Mouse (Mus musculus): ENCODE data around the gene Ube2q2.
A peak's percentile ranks its signal among the peaks of the same experiment; 100 is the strongest.
"Not testable (repeated sequence)": the region's sequence is repeated elsewhere in the genome, so short reads cannot be mapped to it uniquely, and the experiment has no call there.

Gene Ube2q2

GRCm38 (mm10) chr9:55148854-55149498 is at the start of gene Ube2q2:
Gene Ube2q2 (plus strand): TSS chr9:55148854.
- no peak for DNase-seq (ENCODE audit: low read depth)

GRCm38 (mm10) chr9:55101117-55101516 is 47.5 kb upstream of the Ube2q2 start:
- no peak for DNase-seq (ENCODE audit: low read depth)

DNA sequence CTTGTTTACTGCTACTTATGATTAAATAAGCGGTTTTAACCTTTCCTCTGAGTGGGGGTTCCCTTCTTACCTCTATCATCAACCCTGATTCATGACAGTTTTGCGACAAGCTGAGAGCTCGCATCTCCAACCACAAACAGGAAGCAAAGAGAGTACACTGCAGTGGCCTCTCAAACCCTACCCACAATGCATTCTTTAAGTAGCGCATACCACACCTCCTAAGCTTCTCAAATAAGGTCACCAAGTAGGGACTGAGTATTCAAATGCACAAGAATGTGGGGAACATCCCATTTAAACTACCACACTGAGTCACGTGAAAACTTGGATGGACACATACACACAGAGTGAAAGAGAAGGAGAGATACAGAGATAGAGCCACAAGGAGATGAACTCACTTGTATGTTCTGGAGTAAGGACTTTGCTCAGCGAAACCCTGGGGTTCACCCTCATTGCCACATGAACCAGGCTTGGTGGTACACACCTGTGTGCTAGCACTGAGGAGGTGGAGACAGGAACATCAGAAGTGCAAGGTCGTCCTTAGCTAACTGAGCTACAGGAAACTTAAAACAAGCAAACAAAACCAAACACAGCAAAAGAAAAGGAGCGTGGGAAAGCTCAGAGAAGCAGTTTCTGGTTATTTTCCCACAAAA is 46.3 kb upstream of the Ube2q2 start:
- DNase-seq (ENCODE audit: low read depth), result no peak

- no peak for DNase-seq (ENCODE audit: low read depth)
Measured at GRCm38 (mm10) chr9:55102931-55103630, 45.6 kb upstream of the Ube2q2 start.

DNA sequence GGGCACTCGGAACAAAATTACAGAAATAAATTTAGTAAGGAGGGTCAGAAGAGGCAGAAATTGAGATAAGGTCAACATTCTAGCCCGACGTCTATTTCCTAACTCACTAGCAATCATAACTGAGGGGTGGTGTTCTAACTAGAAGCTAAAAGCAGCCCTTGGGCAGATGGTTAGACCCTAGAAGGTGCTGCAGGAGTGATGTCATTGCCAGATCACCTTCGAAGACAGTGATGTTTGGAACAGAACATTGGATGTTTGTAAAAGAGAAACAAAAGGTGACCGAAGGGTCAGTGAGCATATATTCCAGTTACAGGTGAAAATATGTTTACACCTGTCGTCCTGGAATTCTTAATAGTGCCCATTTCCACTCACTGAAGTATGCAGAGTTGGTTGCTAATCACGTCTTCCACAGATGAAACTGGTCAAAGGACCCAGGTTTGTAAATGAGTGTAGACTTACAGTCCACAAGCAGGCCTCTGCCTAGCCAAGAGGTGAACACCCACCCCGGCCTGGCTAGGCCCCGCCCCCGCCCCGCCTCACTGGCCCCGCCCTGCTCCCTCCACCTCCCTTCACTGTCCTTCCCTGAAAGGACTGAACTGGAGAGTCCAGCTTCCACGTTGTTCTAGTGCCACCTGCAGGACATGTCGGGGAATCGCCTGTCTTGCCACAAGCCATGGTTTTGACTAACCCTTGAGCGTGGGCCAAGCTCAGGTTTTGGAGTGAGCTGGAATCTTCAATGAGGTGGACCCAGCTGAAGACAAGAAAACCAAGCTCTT is 38.4 kb upstream of the Ube2q2 start:
- peak; percentile 79 for DNase-seq (ENCODE audit: low read depth)

DNA sequence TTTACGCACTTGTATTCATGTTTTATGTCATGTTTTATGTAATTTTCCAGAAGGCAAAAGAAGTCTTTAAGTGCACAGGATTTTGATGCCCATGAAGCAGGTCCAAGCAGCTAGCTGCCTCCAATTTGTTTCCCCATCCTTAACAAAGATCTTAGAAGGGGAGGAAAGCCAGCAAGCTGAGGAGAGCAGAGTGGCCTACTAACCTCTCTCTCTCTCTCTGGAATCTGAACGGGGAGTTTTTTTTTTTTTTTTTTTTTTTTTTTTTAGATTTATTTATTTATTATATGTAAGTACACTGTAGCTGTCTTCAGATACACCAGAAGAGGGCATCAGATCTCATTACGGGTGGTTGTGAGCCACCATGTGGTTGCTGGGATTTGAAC is 37.8 kb upstream of the Ube2q2 start:
- not testable (repeated sequence) for DNase-seq (ENCODE audit: low read depth)

DNA sequence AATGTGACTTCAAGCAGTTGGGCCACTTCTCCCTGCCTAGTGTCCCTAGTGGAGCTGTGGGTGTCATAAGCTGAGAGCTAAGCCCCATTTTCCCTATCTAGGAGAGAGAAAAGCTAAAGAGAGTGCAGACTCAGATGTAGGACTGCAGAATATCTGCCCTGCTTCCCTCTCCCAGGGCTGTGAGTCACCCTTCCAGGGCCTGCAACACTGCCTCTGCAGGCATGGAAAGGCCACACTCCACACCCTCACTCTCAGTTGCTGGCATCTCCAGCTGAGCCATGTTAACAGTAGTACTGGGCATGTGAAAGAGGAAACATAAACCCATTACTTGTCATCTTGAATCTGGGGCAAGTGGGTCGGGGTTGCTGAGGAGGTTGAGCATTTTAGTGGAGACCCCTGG is 33.9 kb upstream of the Ube2q2 start:
- DNase-seq (ENCODE audit: low read depth), result no peak

DNA sequence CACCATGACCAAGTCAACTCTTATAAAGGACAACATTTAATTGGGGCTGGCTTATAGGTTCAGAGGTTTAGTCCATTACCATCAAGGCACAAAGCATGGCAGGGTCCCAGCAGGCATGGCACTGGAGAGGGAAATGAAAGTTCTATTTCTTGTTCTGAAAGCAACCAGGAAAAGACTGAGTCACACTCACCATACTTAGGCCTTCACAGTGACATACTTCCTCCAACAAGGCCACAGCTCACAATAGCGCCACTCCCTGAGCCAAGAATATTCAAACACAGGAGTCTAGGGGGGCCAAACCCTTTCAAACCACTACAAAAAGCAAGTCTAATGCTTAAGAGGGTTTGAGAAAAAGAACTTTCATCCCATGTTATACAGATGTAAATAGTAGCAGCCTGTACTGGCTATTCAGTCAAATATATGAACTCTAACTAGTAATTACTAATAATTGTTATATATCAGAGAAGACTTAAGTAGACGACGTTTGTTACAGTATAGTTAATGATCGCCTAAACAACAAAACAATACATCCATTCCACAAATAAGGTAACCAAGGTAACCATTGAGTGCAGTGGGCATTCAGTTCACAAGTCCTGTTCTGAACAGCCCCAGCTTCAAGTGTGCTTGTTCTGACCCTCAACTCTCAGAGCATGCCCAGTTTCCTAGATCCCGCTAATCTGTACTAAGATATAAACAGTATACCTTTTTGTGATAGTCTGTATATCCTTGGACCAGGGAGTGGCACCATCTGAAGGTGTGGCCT is 31.2 kb upstream of the Ube2q2 start:
- no peak for DNase-seq (ENCODE audit: low read depth)

DNA sequence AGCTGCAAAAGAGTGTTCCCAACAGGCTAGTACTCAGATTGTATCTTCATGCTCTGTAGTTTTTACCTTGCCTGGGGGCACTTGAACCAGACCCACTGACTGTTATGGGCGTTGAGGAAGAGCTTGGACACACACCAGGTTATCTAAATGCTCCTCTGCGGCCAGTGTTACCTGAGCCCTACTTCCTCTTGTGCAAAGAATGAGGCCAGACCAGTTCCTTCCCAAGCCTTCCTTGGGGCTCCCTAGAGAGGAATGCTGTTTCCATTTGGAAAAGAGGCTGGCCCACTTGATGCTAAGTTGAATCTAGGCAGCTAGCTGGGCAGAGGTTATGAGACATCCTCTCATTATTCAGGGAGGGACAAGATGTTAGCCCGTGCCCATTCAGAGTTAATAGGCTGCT is 26.1 kb upstream of the Ube2q2 start:
- DNase-seq (ENCODE audit: low read depth), result no peak

DNA sequence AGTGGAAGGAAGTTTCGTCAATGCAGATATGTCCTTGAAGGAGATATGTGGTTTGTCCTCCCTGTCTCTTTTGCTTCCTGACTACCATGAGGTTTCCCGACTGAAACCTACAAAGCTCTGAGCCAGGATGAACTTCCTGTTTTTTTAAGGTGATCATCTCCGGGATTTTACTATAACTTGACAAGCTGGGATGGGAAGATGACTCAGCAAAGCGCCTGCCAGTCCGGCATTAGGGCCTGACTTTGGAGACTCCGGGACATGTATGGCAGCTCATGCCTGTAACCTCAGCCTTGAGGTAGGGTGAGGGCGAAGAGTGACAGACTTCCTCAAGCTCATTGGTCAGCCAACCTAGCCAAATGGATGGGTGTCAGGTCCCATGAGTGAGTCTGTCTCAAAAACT is 22.9 kb upstream of the Ube2q2 start:
- DNase-seq (ENCODE audit: low read depth), result no peak

GRCm38 (mm10) chr9:55126295-55126694 is 22.4 kb upstream of the Ube2q2 start:
- no peak for DNase-seq (ENCODE audit: low read depth)

DNA sequence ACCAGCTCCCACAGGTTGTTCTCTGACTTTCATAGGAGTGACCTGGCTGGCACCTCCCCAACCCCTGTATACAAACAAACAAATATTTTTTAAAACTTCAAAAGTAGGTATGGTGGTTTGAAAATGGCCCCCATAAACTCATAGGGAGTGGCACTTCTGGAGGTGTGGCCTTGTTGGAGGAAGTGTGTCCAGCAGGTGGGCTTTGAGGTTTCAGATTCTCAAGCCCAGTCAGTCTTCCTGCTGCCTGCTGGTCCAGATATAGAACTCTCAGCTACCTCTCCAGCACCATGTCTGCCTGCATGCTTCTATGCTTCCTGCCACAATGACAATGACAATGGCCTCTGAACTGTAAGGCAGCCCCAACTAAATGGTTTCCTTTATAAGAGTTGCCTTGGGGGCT is 16.8 kb upstream of the Ube2q2 start:
- no peak for DNase-seq (ENCODE audit: low read depth)

DNA sequence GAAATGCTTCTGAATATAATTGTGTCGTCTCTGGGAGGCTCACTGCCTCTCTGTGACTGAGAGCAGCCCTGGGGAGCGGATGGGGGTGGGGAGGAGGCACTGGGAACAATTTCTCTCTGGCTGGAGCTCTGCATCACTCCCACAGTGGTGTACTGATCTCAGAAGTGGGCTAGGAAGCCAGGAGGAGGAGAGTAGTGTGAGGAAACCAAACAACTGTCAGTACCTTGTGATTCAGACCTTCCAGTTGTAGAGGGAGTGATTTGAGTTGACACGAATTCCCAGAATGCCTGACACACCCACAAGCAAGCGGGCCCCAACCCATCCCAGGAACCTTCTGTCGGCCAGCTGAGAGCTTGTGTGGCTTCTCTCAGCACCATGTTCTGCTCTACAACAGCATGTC is 12.1 kb upstream of the Ube2q2 start:
- DNase-seq (ENCODE audit: low read depth), result peak; percentile 62

DNA sequence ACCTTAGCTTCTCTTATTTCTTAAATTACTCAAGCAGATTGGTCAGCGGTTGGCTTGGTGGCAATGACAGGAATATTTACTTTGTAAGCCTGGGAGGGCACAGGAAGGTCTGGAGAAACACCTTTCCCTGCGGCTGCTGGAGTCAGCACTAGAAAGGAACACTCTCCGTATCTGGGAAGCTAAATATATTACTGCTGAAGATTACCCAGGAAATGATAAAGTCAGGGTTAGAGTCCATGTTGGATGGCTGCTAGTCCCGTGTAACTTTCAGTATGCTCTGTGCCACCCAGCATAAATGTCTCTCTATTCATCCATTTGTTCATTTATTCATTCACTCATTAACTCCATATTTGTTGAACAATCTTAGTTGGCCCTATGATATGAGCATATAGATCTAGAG is 11.5 kb upstream of the Ube2q2 start:
- DNase-seq (ENCODE audit: low read depth), result no peak

DNA sequence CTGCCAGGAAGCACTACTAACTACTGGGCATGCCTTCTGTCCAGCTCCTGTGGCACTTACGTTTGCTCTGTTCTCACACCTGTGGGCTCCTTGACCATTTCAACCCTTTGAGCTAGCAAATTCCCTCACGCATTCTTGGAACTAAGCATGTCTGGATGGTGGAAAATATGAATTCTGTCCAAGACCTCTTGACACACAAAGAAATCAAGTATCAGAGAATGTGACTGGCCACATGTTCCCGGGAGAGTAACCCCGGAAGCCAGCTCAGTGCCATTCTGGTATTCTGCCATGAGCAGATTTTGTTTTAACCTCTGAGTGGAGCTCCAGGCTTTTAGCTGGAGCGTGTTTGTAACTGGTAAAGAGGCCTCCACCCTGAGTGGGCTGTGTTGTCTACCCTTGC is 8.7 kb upstream of the Ube2q2 start:
- DNase-seq (ENCODE audit: low read depth), result no peak

- no peak for DNase-seq (ENCODE audit: low read depth)
Measured at GRCm38 (mm10) chr9:55149499-55150278, 1.0 kb downstream of the Ube2q2 start.

DNA sequence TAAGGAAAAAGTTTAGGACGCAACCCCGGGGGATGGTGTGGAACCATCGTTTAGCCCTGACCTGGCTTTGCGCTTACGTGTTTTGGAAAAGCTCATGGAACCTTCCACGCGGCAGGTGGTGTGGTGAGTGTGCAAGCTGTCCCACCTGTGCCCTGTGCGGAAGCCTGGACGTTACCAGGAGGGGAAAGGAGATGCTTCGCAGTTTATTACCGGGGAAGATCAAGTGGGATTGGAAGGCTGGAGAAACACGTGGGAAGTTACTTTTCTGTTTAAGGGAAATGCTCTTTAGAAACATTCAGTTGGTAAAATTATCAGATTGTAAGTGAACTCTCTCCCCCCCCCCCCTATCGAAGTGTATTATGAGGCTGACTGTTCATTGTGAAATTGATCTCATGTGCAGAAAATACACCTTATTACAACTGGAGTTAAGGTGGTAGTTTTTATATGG is 1.6 kb downstream of the Ube2q2 start:
- no peak for DNase-seq (ENCODE audit: low read depth)

GRCm38 (mm10) chr9:55151096-55151495 is 2.4 kb downstream of the Ube2q2 start:
- no peak for DNase-seq (ENCODE audit: low read depth)

GRCm38 (mm10) chr9:55152935-55153334 is 4.3 kb downstream of the Ube2q2 start:
- DNase-seq (ENCODE audit: low read depth), result no peak

DNA sequence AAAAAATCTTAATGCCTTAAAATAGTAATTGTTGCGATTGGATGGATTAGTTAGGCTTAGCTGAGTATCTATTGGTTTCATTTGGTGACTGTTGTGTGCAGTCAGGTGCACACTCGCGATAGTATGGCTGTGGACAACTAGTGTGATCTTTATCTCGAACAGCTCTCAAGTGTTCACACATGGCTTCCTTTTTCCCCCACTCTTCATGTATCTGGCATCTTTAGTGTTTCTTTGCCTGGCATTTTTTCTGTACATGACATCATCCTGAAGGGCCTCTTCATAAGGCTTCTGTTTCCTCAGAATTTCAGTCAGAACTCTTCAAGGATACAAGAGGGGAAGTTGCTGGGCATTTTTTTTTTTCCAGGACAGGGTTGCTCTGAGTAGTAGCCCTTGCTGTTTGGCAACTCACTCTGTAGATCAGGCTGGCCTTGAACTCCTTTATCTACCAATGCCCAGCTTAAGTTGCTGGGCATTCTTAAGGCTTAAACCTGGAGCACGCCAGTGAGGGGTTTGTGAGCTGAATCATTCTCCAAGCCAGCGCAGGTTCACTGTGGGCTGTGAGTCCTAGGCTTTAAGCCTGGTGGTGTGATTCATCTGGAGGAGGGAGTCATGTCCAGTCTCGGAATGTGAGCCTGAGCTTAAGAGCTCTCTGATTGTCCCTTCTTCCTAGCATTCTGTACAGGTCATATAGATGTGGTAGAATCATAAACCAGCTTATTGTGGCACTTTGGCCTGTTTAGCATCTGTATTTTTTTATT is 22.2 kb downstream of the Ube2q2 start:
- peak; percentile 33 for DNase-seq (ENCODE audit: low read depth)

Data from fibroblast of lung, adult 2 months (primary cell).